Mouse (Mus musculus): ENCODE data around the gene Zranb2.
A peak's percentile ranks its signal among the peaks of the same experiment; 100 is the strongest.

Gene Zranb2

DNA sequence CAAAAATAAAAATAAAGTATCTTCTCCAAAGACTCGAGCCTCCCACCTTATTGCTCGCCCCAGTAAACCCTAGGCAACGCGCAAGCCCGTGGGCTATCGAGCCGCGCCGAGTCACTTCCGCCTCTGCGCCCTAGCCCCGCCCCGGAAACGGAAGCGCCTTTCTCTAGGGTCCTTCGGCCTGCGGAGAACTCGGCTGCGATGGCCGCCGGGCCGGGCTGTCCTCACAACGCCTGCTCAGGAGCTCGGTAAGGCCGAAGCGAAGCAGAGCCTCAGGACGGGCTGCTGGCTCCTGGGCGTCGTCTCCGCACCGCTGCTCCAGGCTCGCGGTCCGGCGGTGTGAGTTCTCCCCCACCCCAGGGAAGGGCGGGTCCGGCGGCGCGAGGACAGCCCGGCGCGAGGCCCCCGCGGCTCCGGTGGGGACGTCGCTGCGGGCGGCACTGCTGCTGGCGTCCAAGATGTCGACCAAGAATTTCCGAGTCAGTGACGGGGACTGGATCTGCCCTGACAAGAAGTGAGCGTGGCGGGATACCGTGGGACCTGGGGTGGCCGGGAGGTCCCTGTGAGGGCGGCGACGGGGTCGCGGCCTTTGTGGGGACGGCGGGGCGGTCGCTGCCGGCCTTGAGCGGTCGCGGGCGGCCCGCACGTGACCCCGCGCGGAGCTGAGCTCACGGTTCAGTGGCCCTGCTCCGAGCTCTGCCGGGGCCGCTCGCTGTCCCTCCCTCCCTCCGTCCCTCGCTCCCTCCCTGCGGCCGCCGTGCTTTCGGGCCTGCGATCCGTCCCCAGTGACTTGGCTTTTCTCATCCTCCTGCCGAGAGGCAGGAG, at the start of gene Zranb2:
Gene Zranb2 (plus strand): TSS at position 197 of the 822 bp plus-strand sequence.
- DNase-seq (ENCODE audit: low read depth, low spot score) = peak; percentile 95

GRCm38 (mm10) chr3:157492043-157492442, 41.9 kb upstream of the Zranb2 start:
- DNase-seq (ENCODE audit: low read depth, low spot score) = no peak

DNA sequence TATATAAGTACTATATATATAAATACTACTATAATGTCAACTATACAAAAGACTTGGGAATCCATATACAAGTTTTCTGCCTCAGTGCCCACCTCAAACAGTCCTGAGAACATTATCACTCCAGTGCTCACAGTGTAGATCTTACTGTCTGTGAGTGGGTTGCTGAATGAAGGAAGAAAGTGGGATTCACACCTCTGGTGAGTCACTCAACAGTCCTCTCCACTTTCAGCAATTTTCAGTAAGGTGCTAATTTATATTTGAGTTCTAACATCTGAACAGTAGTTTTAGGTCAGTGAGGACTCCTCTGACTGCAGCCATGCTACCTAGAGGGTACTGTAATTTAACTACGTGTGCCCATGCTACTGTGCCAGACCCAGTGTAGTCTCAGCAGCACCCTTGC, 31.7 kb upstream of the Zranb2 start:
- DNase-seq (ENCODE audit: low read depth, low spot score) = no peak

GRCm38 (mm10) chr3:157514116-157514796, 19.7 kb upstream of the Zranb2 start:
- no peak for DNase-seq (ENCODE audit: low read depth, low spot score)

GRCm38 (mm10) chr3:157516471-157516870, 17.5 kb upstream of the Zranb2 start:
- no peak for DNase-seq (ENCODE audit: low read depth, low spot score)

DNA sequence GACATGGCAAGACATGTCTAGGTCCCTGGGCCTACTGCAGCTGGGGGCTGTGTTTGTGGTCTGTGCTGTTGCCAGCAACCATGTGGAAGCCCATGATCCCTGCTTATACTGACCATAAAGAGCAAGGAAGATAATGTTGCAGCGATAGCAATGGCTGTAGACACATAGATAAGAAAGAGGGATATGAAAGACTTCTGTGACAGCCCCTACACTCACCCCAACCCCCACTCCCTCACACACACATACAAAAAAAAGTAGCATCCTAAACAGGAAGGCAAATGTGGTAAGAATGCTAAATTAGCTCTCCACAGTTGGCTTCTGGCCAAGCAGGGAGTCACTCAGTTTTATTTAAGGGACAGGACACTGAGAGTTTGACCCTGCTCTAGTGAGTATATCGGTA, 16.0 kb upstream of the Zranb2 start:
- no peak for DNase-seq (ENCODE audit: low read depth, low spot score)

DNA sequence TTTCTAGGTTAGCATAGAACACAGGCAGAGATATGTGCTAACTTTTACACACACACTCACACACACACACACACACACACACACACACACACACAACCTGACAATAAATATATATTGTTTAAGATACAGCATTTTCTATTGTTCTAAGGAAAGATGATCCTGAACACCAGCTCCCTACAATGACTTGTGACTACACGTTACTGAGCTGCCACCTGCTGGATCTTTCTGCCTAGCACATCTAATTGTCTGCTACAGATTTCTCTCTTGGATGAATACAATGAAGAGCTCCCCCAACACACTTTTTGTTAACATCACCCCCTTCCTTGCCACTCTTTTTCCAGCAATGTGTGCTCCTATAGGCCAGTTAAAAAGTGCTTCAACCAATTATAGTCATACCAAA, 13.5 kb upstream of the Zranb2 start:
- peak; percentile 41 for DNase-seq (ENCODE audit: low read depth, low spot score)

- no peak for DNase-seq (ENCODE audit: low read depth, low spot score)
These were observed 10.1 kb upstream of the Zranb2 start for GRCm38 (mm10) chr3:157523834-157524233.

DNA sequence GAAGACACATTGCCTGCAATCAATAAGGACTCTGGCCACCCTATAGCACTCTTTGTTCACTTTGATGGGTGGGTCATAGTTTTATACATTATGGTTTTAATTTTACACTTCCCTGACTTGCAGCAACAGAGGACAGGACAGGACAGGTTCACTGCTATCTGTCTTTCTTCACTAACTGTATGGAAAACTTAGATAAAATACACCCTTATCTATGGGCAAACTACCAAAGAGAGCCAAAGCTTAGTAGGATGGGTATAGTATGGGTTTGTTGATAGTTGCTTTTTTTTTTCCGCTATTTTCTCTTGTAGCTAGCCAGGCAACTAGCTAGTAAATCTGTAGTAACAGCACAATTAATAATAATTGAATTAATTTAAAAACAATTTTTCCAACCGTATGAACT, 2.4 kb upstream of the Zranb2 start:
- DNase-seq (ENCODE audit: low read depth, low spot score) = no peak

DNA sequence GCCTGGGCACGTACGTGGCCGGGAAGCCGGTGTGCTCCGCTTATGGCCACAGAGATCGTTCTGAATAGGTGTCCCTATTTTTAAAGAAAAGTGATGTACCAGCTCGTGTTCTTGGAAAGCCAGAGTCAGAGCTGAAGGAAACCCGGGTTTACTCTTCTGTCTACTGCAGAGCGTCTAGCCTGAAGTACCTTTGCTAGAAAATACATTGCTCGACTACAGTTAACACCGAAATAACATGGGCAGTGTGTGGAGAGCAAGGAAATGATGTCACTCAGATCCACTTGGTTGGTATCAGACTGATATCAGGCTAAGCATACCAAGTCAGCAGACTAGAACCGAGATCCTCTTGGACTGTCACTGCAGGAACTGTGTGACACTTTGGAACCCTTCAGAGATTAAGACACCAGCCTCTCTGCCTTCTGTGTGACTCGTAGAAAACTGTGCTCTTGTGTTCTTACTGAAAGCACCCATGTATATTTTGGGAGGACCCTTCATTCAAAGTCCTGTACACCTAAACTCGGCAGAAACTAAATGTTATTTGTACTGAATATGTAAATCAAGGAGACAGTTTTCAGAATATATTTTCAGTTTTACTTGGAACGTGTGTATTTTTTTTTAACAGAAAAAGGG, 941 bp downstream of the Zranb2 start:
- DNase-seq (ENCODE audit: low read depth, low spot score) = no peak

DNA sequence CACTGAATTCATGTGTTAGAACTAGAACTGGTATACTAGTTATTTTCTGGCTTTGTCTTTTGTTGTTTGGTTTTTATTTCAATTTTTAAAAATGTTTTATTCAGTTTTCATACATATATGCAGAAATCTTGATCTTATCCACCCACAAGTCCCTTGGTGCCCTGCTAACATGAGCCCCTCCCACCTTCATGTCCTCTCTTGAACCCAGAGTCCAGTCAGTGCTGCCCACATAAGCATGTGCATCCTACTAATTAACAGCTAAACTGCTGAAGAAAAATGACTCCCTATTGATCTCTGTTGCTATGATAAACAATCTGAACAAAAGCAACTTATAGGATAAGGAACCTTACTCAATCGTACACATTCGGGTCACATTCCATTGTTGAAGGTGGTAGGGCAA, 15.4 kb downstream of the Zranb2 start:
- DNase-seq (ENCODE audit: low read depth, low spot score) = no peak

DNA sequence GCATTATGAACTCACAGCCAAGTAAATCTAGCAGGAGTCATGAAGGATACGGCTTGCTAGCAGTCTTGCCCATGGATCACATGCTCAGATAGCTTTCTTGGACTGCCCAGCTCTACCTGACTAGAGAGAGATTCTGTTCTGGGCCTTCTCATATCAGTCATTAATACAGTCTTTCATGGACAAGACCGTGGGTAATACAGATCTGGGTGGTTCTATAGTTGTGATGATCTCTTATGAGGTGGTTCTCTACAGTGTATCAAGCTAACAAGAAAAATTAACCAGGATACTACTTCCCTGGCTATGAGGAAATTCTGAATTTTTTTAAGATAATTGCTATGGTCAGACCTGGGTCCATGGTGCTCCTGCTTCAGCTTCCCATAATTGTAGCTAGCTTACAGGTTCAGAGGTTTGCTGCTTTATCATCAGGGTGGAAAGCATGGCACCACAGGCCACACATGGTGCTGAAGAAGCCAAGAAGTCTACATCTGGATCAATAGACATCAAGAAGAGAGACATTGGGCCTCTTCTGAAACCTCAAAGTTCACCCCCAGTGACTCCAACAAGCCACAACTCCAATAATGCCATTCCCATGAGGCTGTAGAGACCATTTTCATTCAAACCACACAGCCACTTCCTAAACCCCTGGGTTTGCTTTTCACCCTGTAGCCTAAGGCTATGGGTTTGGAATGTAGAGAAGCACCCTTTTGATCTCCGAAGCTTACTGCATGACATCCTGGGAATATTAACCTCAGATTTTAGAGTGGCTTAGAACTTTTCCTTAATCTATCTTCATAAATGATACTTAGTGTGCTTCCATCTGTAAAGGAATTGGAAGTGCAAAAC, 16.0 kb downstream of the Zranb2 start:
- DNase-seq (ENCODE audit: low read depth, low spot score) = no peak

DNA sequence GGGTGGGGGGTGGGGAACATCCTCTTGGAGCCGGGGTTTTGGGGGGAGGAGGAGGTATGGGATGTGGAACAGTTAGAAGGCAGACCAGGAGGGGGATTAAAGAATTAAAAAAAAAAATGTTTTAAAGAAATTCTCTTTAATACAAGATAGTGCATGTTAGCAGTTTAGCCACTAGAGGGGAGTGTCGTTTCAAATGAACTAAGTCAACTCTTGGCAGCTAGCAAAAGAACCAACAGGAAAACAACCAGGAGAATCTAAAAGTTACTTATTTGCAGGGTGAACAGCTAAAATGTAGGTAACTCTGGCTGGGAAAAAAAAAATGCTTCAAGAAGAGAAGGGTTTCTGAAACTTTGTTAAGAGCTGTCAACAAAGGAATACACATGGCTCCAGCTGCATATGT, 31.2 kb downstream of the Zranb2 start:
- DNase-seq (ENCODE audit: low read depth, low spot score) = peak; percentile 78

- DNase-seq (ENCODE audit: low read depth, low spot score) = peak; percentile 62
These were observed 33.0 kb downstream of the Zranb2 start, which contains the start of gene Ptger3 for GRCm38 (mm10) chr3:157566725-157567565. Gene Ptger3, plus strand, starts transcription at chr3:157566892.

DNA sequence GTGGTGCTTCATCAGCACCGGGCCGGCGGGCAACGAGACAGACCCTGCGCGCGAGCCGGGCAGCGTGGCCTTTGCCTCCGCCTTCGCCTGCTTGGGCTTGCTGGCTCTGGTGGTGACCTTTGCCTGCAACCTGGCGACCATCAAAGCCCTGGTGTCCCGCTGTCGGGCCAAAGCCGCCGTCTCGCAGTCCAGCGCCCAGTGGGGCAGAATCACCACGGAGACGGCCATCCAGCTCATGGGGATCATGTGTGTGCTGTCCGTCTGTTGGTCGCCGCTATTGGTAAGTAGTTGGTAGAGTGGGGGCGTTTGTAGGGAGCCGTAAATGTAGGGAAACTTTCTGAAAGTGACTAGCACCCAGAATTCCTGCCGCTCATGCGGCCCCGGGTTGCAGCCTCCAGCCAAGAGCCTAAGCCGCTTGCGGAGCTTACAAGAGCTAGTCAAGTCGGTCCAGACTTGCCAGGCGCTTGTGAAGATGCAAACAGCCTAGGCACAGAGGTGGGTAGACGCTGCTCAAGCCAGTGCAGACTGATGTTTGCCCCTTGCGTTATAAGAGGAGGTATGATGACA, 33.7 kb downstream of the Zranb2 start:
- DNase-seq (ENCODE audit: low read depth, low spot score) = peak; percentile 18

DNA sequence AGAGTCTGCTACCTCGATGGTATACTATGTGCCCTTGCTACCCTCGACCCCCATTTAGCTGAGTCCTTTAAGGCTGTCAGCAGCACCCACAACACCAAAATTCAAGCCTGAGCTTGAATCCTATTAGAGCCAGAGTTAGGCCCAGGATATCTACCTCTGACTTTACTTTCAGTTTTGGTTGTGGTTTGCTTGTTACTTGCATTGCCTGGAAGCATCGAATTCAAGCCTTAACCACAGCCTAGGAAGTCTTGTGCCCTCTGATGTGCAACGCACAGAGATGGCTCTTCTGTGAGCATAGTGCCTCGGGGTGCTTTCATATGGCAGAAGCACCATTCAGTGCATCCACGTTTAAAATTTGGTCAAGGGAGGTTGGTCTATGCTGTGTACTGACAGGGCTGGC, 38.1 kb downstream of the Zranb2 start:
- peak; percentile 67 for DNase-seq (ENCODE audit: low read depth, low spot score)

GRCm38 (mm10) chr3:157575441-157576342, 41.7 kb downstream of the Zranb2 start:
- DNase-seq (ENCODE audit: low read depth, low spot score) = peak; percentile 24

- DNase-seq (ENCODE audit: low read depth, low spot score) = no peak
These were observed 42.4 kb downstream of the Zranb2 start for GRCm38 (mm10) chr3:157576343-157576722.

- no peak for DNase-seq (ENCODE audit: low read depth, low spot score)
These were observed 42.9 kb downstream of the Zranb2 start for GRCm38 (mm10) chr3:157576862-157577261.

Data from CD4-positive, CD25-positive, alpha-beta regulatory T cell, adult 2 months (primary cell).